Mouse (Mus musculus) skeletal muscle tissue, postnatal 0 days (tissue): ENCODE results near the gene Anp32e. TPM values are rescaled to one million over a fixed set of nuclear protein-coding genes. Genes with fewer than 3 reads are reported as not detected.

Experiments used
- polyA plus RNA-seq: library from polyadenylated mRNA; unstranded; fragments of >200 nt; fragmentation: Nextera tagmentation; extraction: Ambion mirVana; gene quantifications from 2 replicates; pipeline ENCODE4 v1.2.1, GENCODE M21; 2015

Anp32e gene
- polyA plus RNA-seq, result 83.9 and 101 TPM in 2 replicates

GRCm38 (mm10) chr3:95928658-95929503, at the start of gene Anp32e:
TSS of gene Anp32e (plus strand) at chr3:95929246.

GRCm38 (mm10) chr3:95881979-95882815, 46.8 kb upstream of the Anp32e start, which contains the start of gene Ciart:
TSS of gene Ciart (minus strand) at chr3:95882251.

GRCm38 (mm10) chr3:95891211-95892065, 37.6 kb upstream of the Anp32e start, which contains the start of gene BC028528:
TSS of gene BC028528 (minus strand) at chr3:95892005.

GRCm38 (mm10) chr3:95893606-95894316, 35.3 kb upstream of the Anp32e start, which contains the start of gene Aph1a:
TSS of gene Aph1a (plus strand) at chr3:95893969.

GRCm38 (mm10) chr3:95904568-95904967, 24.5 kb upstream of the Anp32e start, which contains the start of gene Car14:
TSS of gene Car14 (minus strand) at chr3:95904691.

GRCm38 (mm10) chr3:95995802-95996428, 66.9 kb downstream of the Anp32e start, which contains the start of gene Plekho1:
TSS of gene Plekho1 (minus strand) at chr3:95996001.

Other genes with a start within 250 kb of the Anp32e start
- 10.3 and 11.1 TPM in 2 replicates for gene Adamtsl4, start 241.3 kb upstream of the Anp32e start, polyA plus RNA-seq
- 20.5 and 31.0 TPM in 2 replicates for gene Ecm1, start 189.7 kb upstream of the Anp32e start, polyA plus RNA-seq
- gene Tars2, start 169.0 kb upstream of the Anp32e start, polyA plus RNA-seq, result 18.6 and 20.3 TPM in 2 replicates
- 13.6 and 15.4 TPM in 2 replicates for gene Rprd2, start 110.4 kb upstream of the Anp32e start, polyA plus RNA-seq
- 11.5 and 12.3 TPM in 2 replicates for gene Prpf3, start 73.4 kb upstream of the Anp32e start, polyA plus RNA-seq
- 362 and 384 TPM in 2 replicates for gene Mrps21, start 57.7 kb upstream of the Anp32e start, polyA plus RNA-seq
- gene Ciart, start 47.0 kb upstream of the Anp32e start, polyA plus RNA-seq, result 0.56 and 1.0 TPM in 2 replicates
- 21.8 and 23.9 TPM in 2 replicates for gene BC028528, start 37.2 kb upstream of the Anp32e start, polyA plus RNA-seq
- 22.3 and 33.7 TPM in 2 replicates for gene Aph1a, start 35.3 kb upstream of the Anp32e start, polyA plus RNA-seq
- 19.2 and 21.7 TPM in 2 replicates for gene Car14, start 24.6 kb upstream of the Anp32e start, polyA plus RNA-seq
- gene Plekho1, start 66.8 kb downstream of the Anp32e start, polyA plus RNA-seq, result 77.5 and 80.0 TPM in 2 replicates
- gene Vps45, start 129.2 kb downstream of the Anp32e start, polyA plus RNA-seq, result 26.6 and 29.7 TPM in 2 replicates
- 20.5 and 21.8 TPM in 2 replicates for gene Otud7b, start 175.3 kb downstream of the Anp32e start, polyA plus RNA-seq
- gene Mtmr11, start 232.8 kb downstream of the Anp32e start, polyA plus RNA-seq, result 8.6 and 10.7 TPM in 2 replicates
- gene Sf3b4, start 243.1 kb downstream of the Anp32e start, polyA plus RNA-seq, result 39.7 and 47.5 TPM in 2 replicates